Mouse (Mus musculus) gastrocnemius, adult 8-10 months (tissue): ENCODE data around the gene Ldb3. TPM values are rescaled to one million over a fixed set of nuclear protein-coding genes. Genes with fewer than 3 reads are reported as not detected.

Experiments
- DNase-seq, 2 experiments: peaks; one replicate each; pipeline ENCODE4 v3.0.0; 2022; ENCODE audit warnings: low spot score in 2 of 2
- total RNA-seq, 4 experiments: library from RNA; stranded (reverse); gene quantifications; 2 replicates each; pipeline ENCODE4 v1.2.4; 2022

The Ldb3 gene
- 1,000 to 10,000 TPM; 1,553 to 2,052 (median 1,838) TPM for total RNA-seq

- DNase-seq = peak; percentile 75 to 86
These were observed at the start of gene Ldb3 for GRCm38 (mm10) chr14:34588498-34588897. Ldb3 (minus strand) TSS chr14:34588682.

DNA sequence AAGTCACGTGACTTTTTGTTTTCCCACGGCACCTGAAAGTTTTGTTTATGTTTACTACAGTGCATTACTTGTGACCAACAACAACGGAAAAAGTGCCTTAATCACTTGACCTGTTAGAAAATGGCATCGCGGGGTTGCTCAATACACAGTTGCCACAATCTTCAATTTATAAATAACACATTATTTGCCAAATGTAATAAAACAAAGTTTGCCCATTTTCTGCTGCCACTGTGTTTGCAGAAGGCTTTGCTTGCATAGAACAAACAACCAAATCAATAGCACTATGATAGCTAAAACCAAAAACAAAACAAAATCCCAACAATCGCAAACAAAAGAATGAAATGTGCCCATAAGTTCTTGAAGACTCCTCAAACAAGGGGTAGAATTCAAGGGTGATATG lies 47.2 kb upstream of the Ldb3 start:
- DNase-seq = no peak

DNA sequence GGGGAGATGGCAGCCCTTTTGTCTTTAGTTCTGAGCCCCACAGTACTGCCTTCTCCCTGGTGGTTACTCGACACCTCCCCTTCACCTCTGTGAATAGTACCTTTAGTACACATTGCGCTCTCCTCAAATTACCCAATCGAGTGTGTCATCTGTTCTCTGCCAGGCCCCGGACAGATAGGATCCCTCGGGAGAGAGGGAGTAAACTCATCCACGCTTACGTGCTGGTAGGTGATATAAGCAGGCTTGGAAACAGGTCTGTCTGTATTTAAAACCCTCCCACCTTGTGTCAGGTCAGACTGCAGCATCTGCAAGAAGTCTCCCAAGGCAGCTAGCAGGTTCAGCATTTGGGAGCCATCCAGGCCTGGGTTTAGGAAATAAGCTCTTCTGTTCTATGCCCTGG lies 46.7 kb upstream of the Ldb3 start:
- DNase-seq = no peak

DNA sequence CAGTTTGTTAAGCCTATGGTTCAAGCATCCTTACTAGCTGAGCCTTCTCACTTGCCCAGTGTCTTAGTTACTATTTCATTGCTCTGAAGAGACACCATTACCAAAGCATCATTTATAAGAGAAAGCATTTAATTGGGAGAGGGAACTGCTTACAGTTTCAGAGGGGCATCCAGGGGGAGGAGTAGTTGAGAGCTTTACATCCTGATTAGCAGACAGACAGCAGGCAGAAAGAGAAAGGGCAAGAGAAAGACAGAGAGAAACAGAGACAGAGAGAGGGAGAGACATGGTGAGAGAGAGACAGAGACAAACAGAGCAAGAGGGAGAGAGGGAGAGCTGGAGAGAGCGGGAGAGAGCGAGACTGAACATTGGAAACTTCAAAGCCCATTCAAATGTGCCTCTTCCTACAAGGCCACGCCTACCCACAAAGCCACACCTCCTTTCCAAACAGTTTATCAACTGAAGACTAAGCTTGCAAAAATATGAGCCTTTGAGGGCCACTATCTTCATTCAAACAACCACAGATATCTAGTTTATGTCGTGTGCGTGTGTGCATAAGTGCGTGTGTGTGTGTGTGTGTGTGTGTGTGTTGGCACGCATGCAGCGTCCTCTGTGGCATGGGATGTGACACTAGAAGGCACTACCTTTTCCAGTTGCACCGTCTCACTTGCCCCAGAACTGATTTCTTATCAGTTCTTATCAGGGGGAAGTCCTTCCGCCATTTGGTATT lies 44.4 kb upstream of the Ldb3 start:
- no peak for DNase-seq

DNA sequence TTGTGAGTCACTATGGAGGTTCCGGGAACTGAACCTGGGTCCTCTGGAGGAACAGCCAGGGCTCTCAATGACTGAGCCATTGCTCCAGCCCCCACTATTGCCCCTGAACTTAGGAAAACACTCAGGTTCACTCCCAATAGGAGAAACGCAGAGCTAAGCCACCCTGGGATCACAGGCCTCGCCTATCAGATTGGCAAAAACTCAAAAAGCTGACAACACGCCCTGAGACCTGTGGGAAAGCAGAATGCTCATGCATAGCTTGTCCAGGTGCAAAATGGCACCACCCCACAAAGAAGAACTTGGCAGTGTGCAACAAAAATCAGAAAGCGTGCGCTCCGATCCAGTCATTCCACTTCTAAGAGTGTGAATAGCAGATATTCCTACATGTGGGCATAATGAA lies 38.3 kb upstream of the Ldb3 start:
- DNase-seq = no peak

- no peak for DNase-seq
These were observed 35.2 kb upstream of the Ldb3 start for GRCm38 (mm10) chr14:34623531-34624210.

DNA sequence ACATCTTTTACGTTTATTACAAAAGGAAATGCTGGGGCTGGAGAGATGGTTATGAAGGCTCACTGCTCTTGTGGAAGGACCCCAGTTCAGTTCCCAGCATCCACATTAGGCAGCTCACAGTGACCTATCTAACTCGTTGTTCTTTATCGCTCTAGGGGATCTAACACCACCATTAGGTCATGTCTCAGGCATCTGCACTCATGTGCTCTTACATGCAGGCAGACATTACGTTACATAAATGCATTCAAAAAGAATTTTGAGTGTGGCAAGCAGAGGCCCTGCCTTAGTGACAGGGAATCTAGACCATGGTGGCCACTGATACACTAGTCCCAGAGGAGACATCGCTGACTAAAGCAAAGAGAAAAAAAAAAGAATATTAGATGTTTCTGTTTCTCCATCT lies 34.6 kb upstream of the Ldb3 start:
- DNase-seq = no peak

DNA sequence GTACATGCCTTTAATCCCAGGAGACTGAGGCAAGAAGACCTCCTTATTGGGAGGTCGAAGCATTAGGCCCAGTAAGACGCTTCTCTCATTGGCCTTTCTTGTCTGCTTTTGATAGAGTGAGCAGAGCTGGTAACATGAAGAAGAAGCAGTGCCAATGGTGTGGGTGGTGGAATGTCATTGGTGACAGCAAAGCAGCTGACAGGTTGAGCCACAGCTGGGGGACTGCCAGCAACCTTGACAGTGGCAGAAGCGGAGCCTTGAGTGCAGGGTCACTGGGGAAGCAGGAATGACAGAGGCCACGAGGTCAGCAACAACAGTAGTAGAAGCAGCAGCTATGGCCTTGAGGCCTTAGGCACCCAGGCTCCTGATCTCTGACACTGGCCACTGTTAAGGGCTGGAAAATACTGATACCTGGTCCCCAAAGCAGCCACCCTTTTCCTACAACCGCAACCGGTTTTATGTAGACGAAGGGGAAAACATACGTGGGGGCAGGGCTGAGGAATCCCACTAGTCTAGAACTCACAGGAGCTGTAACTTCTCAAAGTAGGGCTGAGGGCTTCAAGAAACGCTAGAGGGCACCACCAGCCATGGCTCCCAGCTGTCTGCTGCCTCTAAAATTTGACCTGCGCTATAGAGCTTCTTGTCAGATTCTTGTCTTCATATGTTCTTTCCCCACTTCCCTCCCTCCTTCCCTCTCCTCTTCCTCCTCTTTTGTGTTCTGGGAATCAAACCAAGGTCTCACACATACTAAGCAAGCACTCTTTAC lies 32.3 kb upstream of the Ldb3 start:
- peak in 1 of 2 experiments; percentile 23 for DNase-seq

GRCm38 (mm10) chr14:34618808-34619207 lies 30.3 kb upstream of the Ldb3 start:
- no peak for DNase-seq

GRCm38 (mm10) chr14:34616821-34617220 lies 28.3 kb upstream of the Ldb3 start:
- DNase-seq = peak; percentile 71 to 72

DNA sequence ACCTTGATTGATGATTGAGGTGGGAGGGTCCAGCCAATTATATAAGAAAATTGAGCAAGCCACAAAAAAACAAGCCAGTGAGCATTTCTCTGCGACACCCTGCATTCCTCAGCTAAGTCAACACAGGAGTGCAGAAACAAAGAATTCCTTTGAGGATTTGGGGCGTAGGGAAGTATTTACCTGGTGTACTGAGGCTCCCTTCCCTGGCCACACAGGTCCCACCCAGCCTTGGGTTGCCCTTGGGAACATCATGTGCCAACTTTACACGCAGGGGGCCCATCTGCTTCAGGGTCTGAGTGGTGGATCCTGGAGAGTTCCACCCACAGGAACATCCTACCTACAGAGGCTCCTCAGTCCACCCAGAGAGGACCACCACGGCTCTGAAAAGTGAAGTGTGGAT lies 27.1 kb upstream of the Ldb3 start:
- DNase-seq = no peak

- no peak for DNase-seq
These were observed 26.6 kb upstream of the Ldb3 start for GRCm38 (mm10) chr14:34615082-34615481.

GRCm38 (mm10) chr14:34614551-34614950 lies 26.1 kb upstream of the Ldb3 start:
- no peak for DNase-seq

DNA sequence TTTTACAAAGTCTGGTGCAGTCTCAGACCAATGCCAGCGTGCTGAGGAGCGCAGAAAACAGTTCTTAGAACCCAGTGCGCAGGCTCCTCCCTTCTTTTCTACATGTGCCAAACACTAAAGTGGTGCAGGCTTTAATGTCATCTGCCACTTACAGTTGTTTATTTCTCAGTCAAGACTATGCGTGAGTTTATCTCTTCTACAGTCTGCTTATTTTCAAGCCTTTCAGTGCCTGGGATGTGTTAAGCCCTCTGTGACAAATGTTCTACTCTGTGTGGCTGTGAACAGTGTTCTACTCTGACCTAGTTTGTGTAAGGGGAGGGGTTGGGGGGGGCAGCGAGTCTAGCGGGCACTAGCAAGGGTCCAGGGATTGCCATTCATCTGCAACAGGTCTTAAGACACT lies 25.0 kb upstream of the Ldb3 start:
- no peak for DNase-seq

GRCm38 (mm10) chr14:34612222-34612621 lies 23.7 kb upstream of the Ldb3 start:
- DNase-seq = no peak

DNA sequence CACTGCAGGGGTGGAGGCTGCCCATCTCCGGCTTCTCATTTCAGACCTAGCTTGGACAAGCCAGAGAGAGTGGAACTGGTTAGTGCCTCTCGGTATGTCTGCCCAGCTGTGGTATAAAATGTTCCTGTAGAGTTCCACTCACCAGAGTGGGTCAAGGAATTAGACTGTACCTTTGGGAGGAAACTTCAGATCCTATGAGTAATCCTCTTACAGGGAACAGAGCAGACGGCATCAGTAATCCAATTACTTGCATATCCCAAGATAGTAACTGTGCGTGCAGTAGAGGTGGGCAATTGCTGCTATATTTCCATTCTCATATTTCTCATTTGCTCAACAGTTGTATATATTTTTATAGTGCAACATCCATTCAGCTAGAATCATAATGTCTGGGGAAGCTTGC lies 23.1 kb upstream of the Ldb3 start:
- no peak for DNase-seq

DNA sequence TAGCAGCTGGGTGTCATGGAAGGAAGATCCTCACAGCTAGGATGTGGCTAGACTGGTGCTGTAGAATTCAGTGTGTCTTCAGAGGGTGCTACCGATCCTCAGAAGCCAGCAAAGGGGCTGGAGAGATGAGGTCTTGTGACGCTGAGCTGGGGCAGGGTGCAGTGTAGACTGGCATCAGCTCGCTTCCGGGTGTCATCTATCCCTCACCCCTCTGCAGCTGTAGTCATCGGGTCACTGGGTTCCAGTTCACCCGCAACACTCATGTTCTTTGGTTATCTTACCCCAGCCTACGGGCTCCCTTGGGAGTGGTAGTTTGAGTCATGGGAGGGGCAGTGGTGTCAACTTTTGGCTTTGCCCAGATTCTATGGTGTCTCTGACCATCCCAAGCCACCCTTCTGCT lies 13.4 kb upstream of the Ldb3 start:
- no peak for DNase-seq

DNA sequence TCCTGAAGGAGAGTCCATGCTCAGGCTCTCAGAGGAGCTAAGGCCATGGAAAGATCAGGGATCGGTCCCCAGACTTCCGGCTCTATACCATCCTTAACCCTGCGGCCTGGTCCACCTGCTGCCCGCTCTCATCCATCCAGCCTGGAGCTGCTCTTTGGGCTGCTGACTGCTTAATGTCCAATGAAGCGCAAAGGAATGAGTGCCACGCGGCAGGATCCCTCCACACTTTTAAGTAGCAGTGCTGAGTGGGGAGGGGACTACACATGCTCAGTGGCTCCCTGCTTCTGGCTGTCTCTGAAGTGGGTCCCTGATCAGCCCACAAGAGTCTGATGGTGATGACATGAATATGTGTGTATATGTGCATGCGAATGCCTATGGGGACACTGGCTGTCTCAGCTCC lies 11.5 kb upstream of the Ldb3 start, which contains the start of gene Opn4:
Opn4 (minus strand) TSS at position 202 of the 400 bp plus-strand sequence.
- DNase-seq = no peak

DNA sequence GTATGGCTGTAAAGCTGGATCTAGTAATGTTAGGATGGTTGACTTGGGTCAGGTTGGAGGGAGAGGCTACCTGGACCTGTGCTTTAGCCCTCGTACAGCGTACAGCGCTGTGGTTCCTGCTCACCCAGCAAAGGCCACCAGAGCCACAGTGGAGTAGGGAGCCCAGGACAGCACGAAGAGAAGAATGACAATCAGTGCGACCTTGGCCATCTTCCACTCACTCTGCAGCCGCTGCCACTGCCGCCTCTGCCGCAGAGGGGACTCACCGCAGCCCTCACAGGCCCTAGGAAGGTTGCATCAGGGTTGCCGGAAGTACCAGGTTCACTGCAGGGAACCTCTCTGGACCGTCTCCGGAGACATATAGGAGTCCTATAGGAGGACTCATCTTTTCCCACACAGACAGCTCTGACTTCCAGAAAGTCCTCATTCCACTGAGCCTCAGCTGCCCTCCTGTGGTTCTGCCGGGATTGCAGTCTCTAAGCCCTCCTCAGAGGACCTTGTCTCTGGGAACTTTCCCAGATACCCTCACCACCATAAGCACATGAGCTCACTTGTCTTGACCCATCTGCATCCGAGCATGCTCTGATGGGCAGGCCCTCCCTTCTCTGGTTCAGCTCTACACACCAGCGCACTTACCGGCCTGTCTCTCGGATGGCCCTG lies 7.2 kb upstream of the Ldb3 start:
- DNase-seq = no peak

- DNase-seq = no peak
These were observed 3.5 kb upstream of the Ldb3 start for GRCm38 (mm10) chr14:34591741-34592535.
